Mouse (Mus musculus) liver, postnatal 0 days (tissue): Measurements from ENCODE around the gene Gm17657.

ENCODE experiments used
- CTCF ChIP-seq: sonication (generic); IDR thresholded peaks from 2 replicates; pipeline ENCODE4 v1.5.1; 2016; ENCODE audit warnings: antibody characterized with exemption, low read depth
- EP300 ChIP-seq: IDR thresholded peaks from 2 replicates; pipeline ENCODE4 v1.6.1; 2016; ENCODE audit warnings: antibody characterized with exemption, low read depth, mild to moderate bottlenecking

- no peak for TF ChIP-seq CTCF
- TF ChIP-seq EP300 = no peak
Measured at GRCm38 (mm10) chr17:29579579-29580126, 30.2 kb upstream of the Gm17657 start.
